Mouse (Mus musculus) midbrain, embryonic 10.5 days (tissue): Measurements from ENCODE around the gene Akr1d1. TPM values are rescaled to one million over a fixed set of nuclear protein-coding genes. Genes with fewer than 3 reads are reported as not detected.

ENCODE experiments used
- DNase-seq: peaks from one replicate; pipeline ENCODE4 v3.0.0-alpha.2; 2017; ENCODE audit warnings: low spot score
- H3K27ac ChIP-seq: fragments of 300-500 bp; sonication (generic); replicated peaks from 2 replicates; pipeline ENCODE4 v1.5.1; 2016; ENCODE audit warnings: mild to moderate bottlenecking
- H3K27me3 ChIP-seq: fragments of 300-500 bp; sonication (generic); 2 replicates; pipeline ENCODE4 v1.6.1; 2016; ENCODE audit warnings: low read depth, mild to moderate bottlenecking; ENCODE audit not compliant: poor library complexity, severe bottlenecking
- H3K36me3 ChIP-seq: fragments of 300-500 bp; sonication (generic); 2 replicates; pipeline ENCODE4 v1.6.1; 2016; ENCODE audit warnings: mild to moderate bottlenecking, moderate library complexity
- H3K4me1 ChIP-seq: fragments of 300-500 bp; sonication (generic); 2 replicates; pipeline ENCODE4 v1.6.1; 2016
- H3K4me3 ChIP-seq: fragments of 300-500 bp; sonication (generic); 2 replicates; pipeline ENCODE4 v1.5.1; 2016; ENCODE audit warnings: mild to moderate bottlenecking, moderate library complexity
- H3K9me3 ChIP-seq: fragments of 300-500 bp; sonication (generic); replicated peaks from 2 replicates; pipeline ENCODE4 v1.6.1; 2016; ENCODE audit warnings: mild to moderate bottlenecking
- WGBS: fragments of 180-500 bp; shearing (Covaris S2); methylation state at CpG from one replicate; pipeline ENCODE4 v1.1.7; 2016; 5-methylcytosine and 5-hydroxymethylcytosine counted together
- polyA plus RNA-seq: library from polyadenylated mRNA; unstranded; fragments of >200 nt; fragmentation: Nextera tagmentation; extraction: Ambion mirVana; gene quantifications from 2 replicates; pipeline ENCODE4 v1.2.1, GENCODE M21; 2016

The Akr1d1 gene
- not detected in 2 replicates for polyA plus RNA-seq

- Histone ChIP-seq H3K4me1 (no peaks in the 10 kb centered on the region), H3K4me3 (no peak within 1 kb of the TSS), H3K9me3 (no peaks in the 10 kb centered on the region), H3K27me3 (no peaks in the 10 kb centered on the region), H3K27ac (no peak within 1 kb of the TSS), H3K36me3 (no peaks in the 10 kb centered on the region)
- 90% methylated on average over 4 of the region's 4 CpGs for WGBS
- no peak for DNase-seq
These were observed at the start of gene Akr1d1 for GRCm38 (mm10) chr6:37529940-37530339. Gene Akr1d1 (plus strand): TSS chr6:37530173.

GRCm38 (mm10) chr6:37481147-37481546, 48.8 kb upstream of the Akr1d1 start:
- Histone ChIP-seq H3K27me3 (no peaks in the 10 kb centered on the region), H3K9me3 (no peaks in the 10 kb centered on the region), H3K36me3 (no peaks in the 10 kb centered on the region), H3K4me1 (no peaks in the 10 kb centered on the region), H3K27ac (no peak overlapping the region), H3K4me3 (no peak overlapping the region)
- 94% methylated on average over 3 of the region's 3 CpGs for WGBS
- no peak for DNase-seq

GRCm38 (mm10) chr6:37483262-37483661, 46.7 kb upstream of the Akr1d1 start:
- 70% methylated on average over 5 of the region's 5 CpGs for whole genome bisulfite sequencing
- Histone ChIP-seq H3K4me3 (no peak overlapping the region), H3K36me3 (no peaks in the 10 kb centered on the region), H3K27ac (no peak overlapping the region), H3K9me3 (no peaks in the 10 kb centered on the region), H3K4me1 (no peaks in the 10 kb centered on the region), H3K27me3 (no peaks in the 10 kb centered on the region)
- no peak for DNase-seq

GRCm38 (mm10) chr6:37484588-37485070, 45.3 kb upstream of the Akr1d1 start:
- 78% methylated on average over 1 of the region's 1 CpGs for WGBS
- DNase-seq: no peak
- Histone ChIP-seq H3K9me3 (no peaks in the 10 kb centered on the region), H3K4me1 (no peaks in the 10 kb centered on the region), H3K36me3 (no peaks in the 10 kb centered on the region), H3K27me3 (no peaks in the 10 kb centered on the region), H3K27ac (no peak overlapping the region), H3K4me3 (no peak overlapping the region)

- Histone ChIP-seq H3K4me1 (no peaks in the 10 kb centered on the region), H3K9me3 (no peaks in the 10 kb centered on the region), H3K4me3 (no peak overlapping the region), H3K27ac (no peak overlapping the region), H3K27me3 (no peaks in the 10 kb centered on the region), H3K36me3 (no peaks in the 10 kb centered on the region)
- DNase-seq: no peak
- 87% methylated on average over 4 of the region's 4 CpGs for WGBS
These were observed 43.5 kb upstream of the Akr1d1 start for GRCm38 (mm10) chr6:37486502-37486901.

- H3K27ac ChIP-seq: no peak overlapping the region
- no peaks in the 10 kb centered on the region for H3K4me1 ChIP-seq
- H3K9me3 ChIP-seq: no peaks in the 10 kb centered on the region
- DNase-seq: no peak
- WGBS: 81% methylated on average over 3 of the region's 3 CpGs
- no peaks in the 10 kb centered on the region for H3K36me3 ChIP-seq
- no peaks in the 10 kb centered on the region for H3K27me3 ChIP-seq
- H3K4me3 ChIP-seq: no peak overlapping the region
These were observed 37.7 kb upstream of the Akr1d1 start for GRCm38 (mm10) chr6:37492241-37492640.

- Histone ChIP-seq H3K36me3 (no peaks in the 10 kb centered on the region), H3K27me3 (no peaks in the 10 kb centered on the region), H3K4me3 (no peak overlapping the region), H3K27ac (no peak overlapping the region), H3K9me3 (peaks cover 11% of the 10 kb centered on the region), H3K4me1 (no peaks in the 10 kb centered on the region)
- WGBS: 90% methylated on average over 1 of the region's 1 CpGs
- DNase-seq: no peak
These were observed 35.0 kb upstream of the Akr1d1 start for GRCm38 (mm10) chr6:37494957-37495356.

- no peak for DNase-seq
- Histone ChIP-seq H3K9me3 (peaks cover 15% of the 10 kb centered on the region), H3K27ac (no peak overlapping the region), H3K27me3 (no peaks in the 10 kb centered on the region), H3K36me3 (no peaks in the 10 kb centered on the region), H3K4me3 (no peak overlapping the region), H3K4me1 (no peaks in the 10 kb centered on the region)
- WGBS: 93% methylated on average over 1 of the region's 1 CpGs
These were observed 33.1 kb upstream of the Akr1d1 start for GRCm38 (mm10) chr6:37496866-37497265.

GRCm38 (mm10) chr6:37505588-37505987, 24.4 kb upstream of the Akr1d1 start:
- Histone ChIP-seq H3K9me3 (no peaks in the 10 kb centered on the region), H3K4me3 (no peak overlapping the region)

GRCm38 (mm10) chr6:37506909-37507515, 23.0 kb upstream of the Akr1d1 start:
- H3K27ac ChIP-seq: no peak overlapping the region
- DNase-seq: no peak
- H3K4me1 ChIP-seq: no peaks in the 10 kb centered on the region
- H3K27me3 ChIP-seq: no peaks in the 10 kb centered on the region
- H3K9me3 ChIP-seq: no peaks in the 10 kb centered on the region
- 89% methylated on average over 3 of the region's 3 CpGs for WGBS
- no peak overlapping the region for H3K4me3 ChIP-seq
- H3K36me3 ChIP-seq: no peaks in the 10 kb centered on the region

More at GRCm38 (mm10) chr6:37505588-37505987, 24.4 kb upstream of the Akr1d1 start:
- Histone ChIP-seq H3K36me3 (no peaks in the 10 kb centered on the region), H3K27ac (no peak overlapping the region), H3K4me1 (no peaks in the 10 kb centered on the region), H3K27me3 (no peaks in the 10 kb centered on the region)
- 90% methylated on average over 2 of the region's 2 CpGs for WGBS
- DNase-seq: no peak

GRCm38 (mm10) chr6:37510786-37511185, 19.2 kb upstream of the Akr1d1 start:
- no peaks in the 10 kb centered on the region for H3K4me1 ChIP-seq
- H3K27ac ChIP-seq: no peak overlapping the region
- DNase-seq: no peak
- no peaks in the 10 kb centered on the region for H3K36me3 ChIP-seq
- H3K9me3 ChIP-seq: no peaks in the 10 kb centered on the region
- H3K27me3 ChIP-seq: no peaks in the 10 kb centered on the region
- H3K4me3 ChIP-seq: no peak overlapping the region

- Histone ChIP-seq H3K36me3 (no peaks in the 10 kb centered on the region), H3K27me3 (no peaks in the 10 kb centered on the region), H3K4me1 (no peaks in the 10 kb centered on the region), H3K4me3 (no peak overlapping the region), H3K27ac (no peak overlapping the region), H3K9me3 (no peaks in the 10 kb centered on the region)
- 87% methylated on average over 13 of the region's 13 CpGs for WGBS
- DNase-seq: no peak
These were observed 9.2 kb upstream of the Akr1d1 start for GRCm38 (mm10) chr6:37520631-37521375.

GRCm38 (mm10) chr6:37532036-37532435, 2.1 kb downstream of the Akr1d1 start:
- Histone ChIP-seq H3K4me3 (no peak overlapping the region), H3K4me1 (no peaks in the 10 kb centered on the region), H3K27me3 (no peaks in the 10 kb centered on the region), H3K36me3 (no peaks in the 10 kb centered on the region), H3K27ac (no peak overlapping the region), H3K9me3 (no peaks in the 10 kb centered on the region)
- no peak for DNase-seq
- 92% methylated on average over 3 of the region's 3 CpGs for WGBS
